Mouse (Mus musculus): ENCODE data around the gene Ankrd35. TPM values are rescaled to one million over a fixed set of nuclear protein-coding genes. Genes with fewer than 3 reads are reported as not detected.
"Not testable (repeated sequence)": the region's sequence is repeated elsewhere in the genome, so short reads cannot be mapped to it uniquely, and the experiment has no call there.

Ankrd35 gene
- polyA plus RNA-seq, 1 experiment from 2014 or later = 0.57 TPM

- no peaks in the 10 kb centered on the region for H3K36me3 ChIP-seq (ENCODE audit: poor library complexity, severe bottlenecking)
- no peak overlapping the region for H3K4me2 ChIP-seq
- WGBS = 63% methylated on average over 7 of the region's 7 CpGs
- H3K9me3 ChIP-seq (replicated peaks) = no peaks in the 10 kb centered on the region
- no peak overlapping the region for H3K9ac ChIP-seq
- H3K27me3 ChIP-seq = peaks cover 8% of the 10 kb centered on the region
- H3K4me3 ChIP-seq = no peak overlapping the region
- H3K4me1 ChIP-seq = peaks cover 10% of the 10 kb centered on the region; the same call in 1 of the 2 replicates
- no peak overlapping the region for H3K27ac ChIP-seq
- no peak for ATAC-seq
Measured at GRCm38 (mm10) chr3:96678456-96678855, 8.5 kb downstream of the Ankrd35 start.

- H3K27ac ChIP-seq = no peak overlapping the region
- no peak for ATAC-seq
- no peak overlapping the region for H3K9ac ChIP-seq
- peaks cover 16% of the 10 kb centered on the region for H3K27me3 ChIP-seq
- no peaks in the 10 kb centered on the region for H3K9me3 ChIP-seq (replicated peaks)
- H3K4me3 ChIP-seq = no peak overlapping the region
- peaks cover 10% of the 10 kb centered on the region; the same call in 1 of the 2 replicates for H3K4me1 ChIP-seq
- no peaks in the 10 kb centered on the region for H3K36me3 ChIP-seq (ENCODE audit: poor library complexity, severe bottlenecking)
- no peak overlapping the region for H3K4me2 ChIP-seq
- WGBS = 27% methylated on average over 5 of the region's 5 CpGs
Measured at GRCm38 (mm10) chr3:96679159-96679674, 9.3 kb downstream of the Ankrd35 start.

GRCm38 (mm10) chr3:96680269-96680956, 10.5 kb downstream of the Ankrd35 start:
- peaks cover 25% of the 10 kb centered on the region for H3K27me3 ChIP-seq
- H3K9ac ChIP-seq = no peak overlapping the region
- WGBS = 15% methylated on average over 12 of the region's 12 CpGs
- ATAC-seq = peak; percentile 50; the same call in 1 of the 2 replicates
- H3K36me3 ChIP-seq (ENCODE audit: poor library complexity, severe bottlenecking) = no peaks in the 10 kb centered on the region
- H3K4me1 ChIP-seq = peaks cover 10% of the 10 kb centered on the region; the same call in 1 of the 2 replicates
- H3K4me3 ChIP-seq = no peak overlapping the region
- H3K4me2 ChIP-seq = no peak overlapping the region
- H3K27ac ChIP-seq = no peak overlapping the region
- no peaks in the 10 kb centered on the region for H3K9me3 ChIP-seq (replicated peaks)

- H3K4me1 ChIP-seq = 0 out of 2 replicates have a peak, but pooled peaks cover 6% of the 10 kb centered on the region
- WGBS = 96% methylated on average over 3 of the region's 3 CpGs
- no peak overlapping the region for H3K4me3 ChIP-seq
- H3K36me3 ChIP-seq (ENCODE audit: poor library complexity, severe bottlenecking) = no peaks in the 10 kb centered on the region
- H3K27me3 ChIP-seq = peaks cover 25% of the 10 kb centered on the region
- no peak for ATAC-seq
- no peak overlapping the region for H3K9ac ChIP-seq
- no peaks in the 10 kb centered on the region for H3K9me3 ChIP-seq (replicated peaks)
- no peak overlapping the region for H3K27ac ChIP-seq
- no peak overlapping the region for H3K4me2 ChIP-seq
Measured at GRCm38 (mm10) chr3:96683496-96683895, 13.6 kb downstream of the Ankrd35 start.

GRCm38 (mm10) chr3:96684151-96684821, 14.4 kb downstream of the Ankrd35 start:
- Histone ChIP-seq H3K36me3 (ENCODE audit: poor library complexity, severe bottlenecking) (no peaks in the 10 kb centered on the region), H3K27me3 (peaks cover 22% of the 10 kb centered on the region), H3K9ac (no peak overlapping the region), H3K4me3 (peak overlapping the region; percentile 17; the same call in 1 of the 2 replicates), H3K27ac (no peak overlapping the region), H3K9me3 (replicated peaks) (no peaks in the 10 kb centered on the region), H3K4me2 (peak overlapping the region; percentile 51), H3K4me1 (0 out of 2 replicates have a peak, but pooled peaks cover 6% of the 10 kb centered on the region)
- no peak for ATAC-seq
- 60% methylated on average over 17 of the region's 17 CpGs for WGBS

- WGBS = 38% methylated on average over 28 of the region's 28 CpGs
- Histone ChIP-seq H3K27me3 (peaks cover 19% of the 10 kb centered on the region), H3K27ac (no peak overlapping the region), H3K36me3 (ENCODE audit: poor library complexity, severe bottlenecking) (no peaks in the 10 kb centered on the region), H3K4me1 (0 out of 2 replicates have a peak, but pooled peaks cover 9% of the 10 kb centered on the region), H3K4me3 (peak overlapping the region; percentile 17; the same call in 1 of the 2 replicates), H3K4me2 (peak overlapping the region; percentile 51), H3K9ac (no peak overlapping the region), H3K9me3 (replicated peaks) (no peaks in the 10 kb centered on the region)
- ATAC-seq = no peak
Measured at GRCm38 (mm10) chr3:96684822-96685156, 14.9 kb downstream of the Ankrd35 start.

GRCm38 (mm10) chr3:96686057-96686456, 16.1 kb downstream of the Ankrd35 start:
- not testable (repeated sequence) for ATAC-seq; H3K27ac ChIP-seq; H3K36me3 ChIP-seq (ENCODE audit: poor library complexity, severe bottlenecking); H3K4me3 ChIP-seq; H3K9ac ChIP-seq; H3K4me1 ChIP-seq; H3K4me2 ChIP-seq; H3K9me3 ChIP-seq (replicated peaks)
- WGBS = 93% methylated on average over 5 of the region's 5 CpGs
- peaks cover 19% of the 10 kb centered on the region for H3K27me3 ChIP-seq

GRCm38 (mm10) chr3:96688854-96689253, 18.9 kb downstream of the Ankrd35 start:
- peaks cover 12% of the 10 kb centered on the region for H3K27me3 ChIP-seq
- no peak overlapping the region for H3K27ac ChIP-seq
- H3K4me3 ChIP-seq = no peak overlapping the region
- H3K36me3 ChIP-seq (ENCODE audit: poor library complexity, severe bottlenecking) = no peaks in the 10 kb centered on the region
- 88% methylated on average over 11 of the region's 11 CpGs for WGBS
- ATAC-seq = no peak
- no peaks in the 10 kb centered on the region for H3K9me3 ChIP-seq (replicated peaks)
- 0 out of 2 replicates have a peak, but pooled peaks cover 4% of the 10 kb centered on the region for H3K4me1 ChIP-seq
- H3K4me2 ChIP-seq = no peak overlapping the region
- no peak overlapping the region for H3K9ac ChIP-seq

- 44% methylated on average over 3 of the region's 3 CpGs for WGBS
- H3K9ac ChIP-seq = no peak overlapping the region
- H3K4me1 ChIP-seq = 0 out of 2 replicates have a peak, but pooled peaks cover 4% of the 10 kb centered on the region
- no peaks in the 10 kb centered on the region for H3K27me3 ChIP-seq
- no peak overlapping the region for H3K4me3 ChIP-seq
- H3K36me3 ChIP-seq (ENCODE audit: poor library complexity, severe bottlenecking) = no peaks in the 10 kb centered on the region
- H3K4me2 ChIP-seq = no peak overlapping the region
- ATAC-seq = no peak
- no peak overlapping the region for H3K27ac ChIP-seq
- no peaks in the 10 kb centered on the region for H3K9me3 ChIP-seq (replicated peaks)
Measured at GRCm38 (mm10) chr3:96690298-96690697, 20.4 kb downstream of the Ankrd35 start.

GRCm38 (mm10) chr3:96692506-96692905, 22.6 kb downstream of the Ankrd35 start:
- no peak overlapping the region for H3K4me3 ChIP-seq
- no peaks in the 10 kb centered on the region for H3K27me3 ChIP-seq
- ATAC-seq = no peak
- H3K9ac ChIP-seq = no peak overlapping the region
- no peak overlapping the region for H3K4me2 ChIP-seq
- peaks cover 12% of the 10 kb centered on the region; the same call in 1 of the 2 replicates for H3K4me1 ChIP-seq
- H3K36me3 ChIP-seq (ENCODE audit: poor library complexity, severe bottlenecking) = no peaks in the 10 kb centered on the region
- no peaks in the 10 kb centered on the region for H3K9me3 ChIP-seq (replicated peaks)
- no peak overlapping the region for H3K27ac ChIP-seq
- 10% methylated on average over 3 of the region's 3 CpGs for WGBS

GRCm38 (mm10) chr3:96693579-96693978, 23.6 kb downstream of the Ankrd35 start:
- no peaks in the 10 kb centered on the region for H3K9me3 ChIP-seq (replicated peaks)
- H3K4me1 ChIP-seq = peaks cover 19% of the 10 kb centered on the region
- H3K36me3 ChIP-seq (ENCODE audit: poor library complexity, severe bottlenecking) = no peaks in the 10 kb centered on the region
- no peak for ATAC-seq
- no peak overlapping the region for H3K4me3 ChIP-seq
- 100% methylated on average over 1 of the region's 1 CpGs for WGBS
- H3K27me3 ChIP-seq = no peaks in the 10 kb centered on the region
- no peak overlapping the region for H3K9ac ChIP-seq
- H3K27ac ChIP-seq = no peak overlapping the region
- H3K4me2 ChIP-seq = no peak overlapping the region

GRCm38 (mm10) chr3:96696198-96696765, 26.4 kb downstream of the Ankrd35 start, which contains the start of gene Pias3:
Pias3 (plus strand) TSS chr3:96696384.
- H3K4me3 ChIP-seq = peak within 1 kb of the TSS; percentile 83
- no peaks in the 10 kb centered on the region for H3K27me3 ChIP-seq
- no peaks in the 10 kb centered on the region for H3K9me3 ChIP-seq (replicated peaks)
- peak within 1 kb of the TSS; percentile 81 for H3K4me2 ChIP-seq
- H3K9ac ChIP-seq = peak within 1 kb of the TSS; percentile 88
- ATAC-seq = peak; percentile 73
- WGBS = under 1% methylated on average over 35 of the region's 35 CpGs
- peaks cover 15% of the 10 kb centered on the region for H3K4me1 ChIP-seq
- H3K27ac ChIP-seq = peak within 1 kb of the TSS; percentile 91
- H3K36me3 ChIP-seq (ENCODE audit: poor library complexity, severe bottlenecking) = peaks cover 15% of the 10 kb centered on the region

Measured in forebrain, embryonic 13.5 days (tissue).